ENCODE assay signal across 8 mouse cellular contexts in the genomic region with DNA sequence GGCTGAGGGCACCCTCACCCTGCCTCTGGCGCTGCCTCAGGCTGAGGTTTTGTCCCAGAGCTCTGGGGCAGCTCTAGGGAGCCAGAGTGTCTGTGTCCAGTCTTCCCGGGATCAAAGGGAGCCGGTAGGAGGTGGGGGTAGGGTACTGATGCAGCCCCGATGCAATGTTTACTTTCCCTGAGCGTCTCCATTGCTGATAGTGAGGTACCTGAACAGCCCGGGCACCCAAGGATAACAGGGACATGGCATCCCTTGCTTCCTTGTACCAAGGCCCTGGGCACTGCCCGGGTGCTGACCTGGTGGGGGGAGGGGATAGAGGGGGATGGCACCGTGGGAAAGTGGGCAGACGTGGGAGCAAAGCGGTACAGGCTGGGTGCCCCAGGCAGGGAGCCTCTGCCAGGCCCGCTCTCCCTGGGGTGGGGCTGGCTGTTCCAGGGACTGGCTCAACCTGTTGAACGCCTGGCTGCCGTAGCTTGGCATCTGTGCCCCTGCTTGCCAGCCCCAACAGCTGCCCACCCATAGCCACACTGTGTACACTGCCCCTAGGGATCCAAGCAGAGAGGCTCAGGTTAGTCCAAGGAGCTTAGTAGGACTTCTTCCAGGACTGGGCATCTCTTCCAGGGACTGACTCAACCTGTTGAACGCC. TPM values are rescaled to one million over a fixed set of nuclear protein-coding genes. Genes with fewer than 3 reads are reported as not detected.
A peak's percentile ranks its signal among the peaks of the same experiment; 100 is the strongest.
DNase-seq lines count a peak whose midpoint lies in the region; ATAC-seq and TF ChIP-seq lines count a peak whose summit lies in the region.

No protein-coding gene starts in this region.

- no peak for ATAC-seq in heart, embryonic 16.5 days (replicated peaks; ENCODE audit: extremely low read depth, insufficient read depth, low FRiP score)
- no peak for ATAC-seq in limb, embryonic 11.5 days (ENCODE audit: insufficient number of reproducible peaks, low FRiP score, low TSS enrichment, low read depth)
- ATAC-seq in midbrain, embryonic 16.5 days: no peak

- H3K9me3 ChIP-seq in heart, embryonic 16.5 days (replicated peaks; ENCODE audit: control insufficient read depth, low read length): no peaks in the 10 kb centered on the region
- no peaks in the 10 kb centered on the region for H3K9me3 ChIP-seq in limb, embryonic 11.5 days (ENCODE audit: control insufficient read depth, low read length)
- no peaks in the 10 kb centered on the region for H3K9me3 ChIP-seq in midbrain, embryonic 16.5 days (replicated peaks; ENCODE audit: control insufficient read depth, low read length, poor library complexity, severe bottlenecking)

- no peak for TF ChIP-seq POLR2A in cortical plate, adult 2 months (IDR thresholded peaks at IDR 0.05; ENCODE audit: extremely low read depth, insufficient read depth, low read length)

- TF ChIP-seq CTCF in cortical plate, adult 2 months (IDR thresholded peaks at IDR 0.05; ENCODE audit: extremely low read depth, insufficient read depth, low read length): no peak

- peak; percentile 94 for DNase-seq in heart, adult 11 months
- DNase-seq in heart, adult 9 months (ENCODE audit: low spot score in 2 of 2): no peak
- peak; percentile 26 for DNase-seq in limb, embryonic 11.5 days (ENCODE audit: low spot score)
- no peak for DNase-seq in frontal cortex, postnatal 36 days (ENCODE audit: low spot score in 2 of 2)
- DNase-seq in spleen, adult 12 weeks (ENCODE audit: low spot score): no peak

- H3K4me2 ChIP-seq in heart, embryonic 16.5 days (ENCODE audit: low read depth, low read length): peak overlapping the region; percentile 95
- H3K4me2 ChIP-seq in limb, embryonic 11.5 days (ENCODE audit: low read depth, severe bottlenecking): peak overlapping the region; percentile 81
- peak overlapping the region; percentile 93 for H3K4me2 ChIP-seq in midbrain, embryonic 16.5 days (ENCODE audit: low read length)

- no peak overlapping the region for H3K27ac ChIP-seq in cortical plate, adult 2 months (ENCODE audit: insufficient read depth, low read length)
- H3K27ac ChIP-seq in heart, embryonic 16.5 days (ENCODE audit: low read length): peak overlapping the region; percentile 95
- H3K27ac ChIP-seq in limb, embryonic 11.5 days (replicated peaks; ENCODE audit: low read depth, low read length): peak overlapping the region; percentile 36; the same call in 1 of the 2 replicates
- no peak overlapping the region for H3K27ac ChIP-seq in midbrain, embryonic 16.5 days (ENCODE audit: low read length)

- H3K4me3 ChIP-seq in cortical plate, adult 2 months (ENCODE audit: insufficient read depth, low read length): peak overlapping the region; percentile 3; the same call in 1 of the 2 replicates
- H3K4me3 ChIP-seq in heart, embryonic 16.5 days (ENCODE audit: low read length): peak overlapping the region; percentile 96
- H3K4me3 ChIP-seq in limb, embryonic 11.5 days (ENCODE audit: low read depth, low read length): peak overlapping the region; percentile 97
- H3K4me3 ChIP-seq in midbrain, embryonic 16.5 days (ENCODE audit: low read depth, low read length): peak overlapping the region; percentile 92

- H3K9ac ChIP-seq in heart, embryonic 16.5 days (ENCODE audit: low read length): peak overlapping the region; percentile 99
- H3K9ac ChIP-seq in limb, embryonic 11.5 days (ENCODE audit: low read length): peak overlapping the region; percentile 27
- peak overlapping the region; percentile 95 for H3K9ac ChIP-seq in midbrain, embryonic 16.5 days (ENCODE audit: low read depth, low read length)

- peaks cover 22% of the 10 kb centered on the region for H3K4me1 ChIP-seq in cortical plate, adult 2 months (ENCODE audit: control insufficient read depth, insufficient read depth, low read length)
- H3K4me1 ChIP-seq in heart, embryonic 16.5 days (ENCODE audit: control insufficient read depth, insufficient read depth, low read length): peaks cover 71% of the 10 kb centered on the region
- H3K4me1 ChIP-seq in limb, embryonic 11.5 days (ENCODE audit: control insufficient read depth, insufficient read depth, low read length): peaks cover 72% of the 10 kb centered on the region
- peaks cover 72% of the 10 kb centered on the region for H3K4me1 ChIP-seq in midbrain, embryonic 16.5 days (ENCODE audit: control insufficient read depth, insufficient read depth, low read length)

- H3K27me3 ChIP-seq in heart, embryonic 16.5 days (ENCODE audit: control insufficient read depth, insufficient read depth, low read length): no peaks in the 10 kb centered on the region
- H3K27me3 ChIP-seq in limb, embryonic 11.5 days (ENCODE audit: control insufficient read depth, insufficient read depth, low read length): no peaks in the 10 kb centered on the region
- H3K27me3 ChIP-seq in midbrain, embryonic 16.5 days (ENCODE audit: control insufficient read depth, insufficient read depth, low read depth, low read length): no peaks in the 10 kb centered on the region

- H3K36me3 ChIP-seq in heart, embryonic 16.5 days (ENCODE audit: control insufficient read depth, insufficient read depth): no peaks in the 10 kb centered on the region
- no peaks in the 10 kb centered on the region for H3K36me3 ChIP-seq in limb, embryonic 11.5 days (ENCODE audit: control insufficient read depth, insufficient read depth, low read length)
- H3K36me3 ChIP-seq in midbrain, embryonic 16.5 days (ENCODE audit: control insufficient read depth, insufficient read depth, low read length): no peaks in the 10 kb centered on the region

- 25% methylated on average over 14 of the region's 14 CpGs for WGBS in heart, embryonic 16.5 days
- 22% methylated on average over 14 of the region's 14 CpGs for WGBS in limb, embryonic 11.5 days
- WGBS in midbrain, embryonic 16.5 days: 33% methylated on average over 13 of the region's 14 CpGs

RNA-seq across cellular contexts. Expression of a gene that starts 3.0 kb away (rescaled TPM):
- polyA plus RNA-seq in cortical plate, adult 2 months (2012; rRNA removed): 13.8 and 14.6 TPM in 2 replicates
- 11.1 and 11.3 TPM in 2 replicates for polyA plus RNA-seq in heart, embryonic 16.5 days (2015; fragmentation: Nextera tagmentation; extraction: Ambion mirVana)
- polyA plus RNA-seq in limb, embryonic 11.5 days (2014; fragmentation: Nextera tagmentation; extraction: Ambion mirVana): 11.6 and 12.3 TPM in 2 replicates
- polyA plus RNA-seq in midbrain, embryonic 16.5 days (2015; fragmentation: Nextera tagmentation; extraction: Ambion mirVana): 10.7 and 10.8 TPM in 2 replicates

RNA-seq across cellular contexts. Expression of a gene that starts 30.9 kb away (rescaled TPM):
- 0.11 TPM in 1 of 2 replicates, not detected in the other for polyA plus RNA-seq in cortical plate, adult 2 months (2012; rRNA removed)
- polyA plus RNA-seq in heart, embryonic 16.5 days (2015; fragmentation: Nextera tagmentation; extraction: Ambion mirVana): 0.50 TPM in 1 of 2 replicates, not detected in the other
- polyA plus RNA-seq in limb, embryonic 11.5 days (2014; fragmentation: Nextera tagmentation; extraction: Ambion mirVana): 0.59 and 0.99 TPM in 2 replicates
- polyA plus RNA-seq in midbrain, embryonic 16.5 days (2015; fragmentation: Nextera tagmentation; extraction: Ambion mirVana): not detected in 2 replicates

RNA-seq across cellular contexts. Expression of a gene that starts 44.7 kb away (rescaled TPM):
- 0.04 TPM in 1 of 2 replicates, not detected in the other for polyA plus RNA-seq in cortical plate, adult 2 months (2012; rRNA removed)
- not detected in 2 replicates for polyA plus RNA-seq in heart, embryonic 16.5 days (2015; fragmentation: Nextera tagmentation; extraction: Ambion mirVana)
- not detected in 2 replicates for polyA plus RNA-seq in limb, embryonic 11.5 days (2014; fragmentation: Nextera tagmentation; extraction: Ambion mirVana)
- not detected in 2 replicates for polyA plus RNA-seq in midbrain, embryonic 16.5 days (2015; fragmentation: Nextera tagmentation; extraction: Ambion mirVana)

Comparison
In these comparisons a context has a peak if more than half of its experiments do, and no peak if none do; other contexts are left out.
1. DNase-seq: peak in heart, adult 11 months (single experiment) and limb, embryonic 11.5 days (single experiment); none in heart, adult 9 months (0 of 2), frontal cortex, postnatal 36 days (0 of 2) and spleen, adult 12 weeks (single experiment).
2. H3K27ac ChIP-seq: peak in heart, embryonic 16.5 days (single experiment) and limb, embryonic 11.5 days (single experiment); none in cortical plate, adult 2 months (single experiment) and midbrain, embryonic 16.5 days (single experiment).
3. H3K4me3 ChIP-seq: peak in every context shown above with its lines; median percentile 97 in limb, embryonic 11.5 days; 96 in heart, embryonic 16.5 days; 92 in midbrain, embryonic 16.5 days; 3 in cortical plate, adult 2 months.
4. H3K9ac ChIP-seq: peak in every context shown above with its lines; median percentile 99 in heart, embryonic 16.5 days; 95 in midbrain, embryonic 16.5 days; 27 in limb, embryonic 11.5 days.
5. Peak in every context shown above with its lines, with median percentiles within 50 percentile points of each other: H3K4me2 ChIP-seq.